Mouse (Mus musculus) CH12.LX (cell line): ENCODE measurements at regions not wholly inside any gene's neighbourhood (a gene's known extent, or its start where the extent isn't known, plus 50 kb on each side); places are given as distances from the start of the nearest gene placed in this dataset.

ENCODE experiments used
- BHLHE40 ChIP-seq: IDR thresholded peaks from 2 replicates; pipeline ENCODE4 v1.6.1; 2011; ENCODE audit warnings: mild to moderate bottlenecking, low read depth, low read length, improper control_type of control experiment
- ELF1 ChIP-seq: IDR thresholded peaks from 2 replicates; pipeline ENCODE4 v1.6.1; 2014; ENCODE audit warnings: low read depth, mild to moderate bottlenecking, inconsistent platforms, low read length, improper control_type of control experiment
- NRF1 ChIP-seq: IDR thresholded peaks from 2 replicates; pipeline ENCODE4 v1.6.1; 2014; ENCODE audit warnings: low read depth, mild to moderate bottlenecking, inconsistent platforms, low read length, improper control_type of control experiment, moderate library complexity
- POLR2A ChIP-seq: IDR thresholded peaks from 2 replicates; pipeline ENCODE4 v1.6.1; 2011; ENCODE audit warnings: low read depth, mild to moderate bottlenecking, improper control_type of control experiment, low read length
- UBTF ChIP-seq: IDR thresholded peaks from 2 replicates; pipeline ENCODE4 v1.6.1; 2012; ENCODE audit warnings: low read depth, mild to moderate bottlenecking, inconsistent platforms, low read length, improper control_type of control experiment, moderate library complexity

- no peak for TF ChIP-seq BHLHE40
- TF ChIP-seq NRF1: no peak
- TF ChIP-seq UBTF: no peak
- no peak for TF ChIP-seq ELF1
- TF ChIP-seq POLR2A: no peak
These were observed 69.0 kb upstream of the Magi3 start for GRCm38 (mm10) chr3:104288970-104289680.
